Comparison of ENCODE assay signal across 13 mouse cellular contexts in the genomic region with DNA sequence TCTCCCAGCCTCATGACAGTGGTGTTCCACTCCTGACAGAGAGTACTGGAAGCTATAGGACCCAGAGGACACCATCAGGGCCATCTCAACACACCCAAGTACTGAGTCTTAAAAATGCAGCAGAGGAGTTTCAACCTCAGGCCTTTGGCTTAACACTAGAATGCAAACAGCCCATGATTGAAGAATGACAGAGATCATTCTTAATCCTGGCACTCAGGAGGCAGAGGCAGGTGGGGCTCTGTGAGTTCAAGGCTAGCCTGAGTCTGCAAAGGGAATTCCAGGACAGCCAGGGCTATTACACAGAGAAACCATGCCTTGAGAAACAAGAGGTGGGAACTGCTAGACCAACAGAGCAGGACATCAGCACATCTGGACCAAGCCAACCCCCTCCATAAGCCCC. TPM values are rescaled to one million over a fixed set of nuclear protein-coding genes. Genes with fewer than 3 reads are reported as not detected.
DNase-seq lines count a peak whose midpoint lies in the region; ATAC-seq and TF ChIP-seq lines count a peak whose summit lies in the region.
"Had no signal": no experiment of that assay in that cellular context is flagged by ENCODE, and none has a peak within 500 bp of the region (broad histone marks: within the 10 kb centered on the region; RNA-seq: fewer than 3 reads in every experiment).

No protein-coding gene starts in this region.

- H3K4me1 ChIP-seq in heart, adult 2 months (ENCODE audit: control insufficient read depth, insufficient read depth, low read length), result peaks cover 18% of the 10 kb centered on the region
- H3K4me1 ChIP-seq in embryonic fibroblast, embryonic 13.5 days (ENCODE audit: control insufficient read depth, insufficient read depth, low read length), result peaks cover 7% of the 10 kb centered on the region
- peaks cover 26% of the 10 kb centered on the region for H3K4me1 ChIP-seq in midbrain, embryonic 15.5 days

- ATAC-seq in midbrain, embryonic 15.5 days (replicated peaks), result no peak
- no peak for ATAC-seq in monocyte, adult 5-6 weeks (replicated peaks; ENCODE audit: insufficient number of reproducible peaks, low FRiP score, low TSS enrichment, poor library complexity, severe bottlenecking)

- DNase-seq in heart, adult 2 months, result no peak
- no peak for DNase-seq in heart, adult 18-20 months
- DNase-seq in left cerebral cortex, adult 2 months (ENCODE audit: extremely low spot score in 1 of 2, low spot score in 2 of 2), result no peak
- DNase-seq in left cerebral cortex, postnatal 25 days (ENCODE audit: low spot score in 2 of 2), result no peak
- no peak for DNase-seq in cerebellum, adult 9-11 months
- DNase-seq: B cell, adult 2 months had no signal

- H3K27ac ChIP-seq in heart, adult 2 months, result peak overlapping the region; percentile 84
- peak overlapping the region; percentile 69 for H3K27ac ChIP-seq in left cerebral cortex, adult 2 months
- H3K27ac ChIP-seq in embryonic fibroblast, embryonic 13.5 days (ENCODE audit: insufficient read depth, low read length), result peak overlapping the region; percentile 28; the same call in 1 of the 2 replicates
- peak overlapping the region; percentile 39; the same call in 1 of the 2 replicates for H3K27ac ChIP-seq in midbrain, embryonic 15.5 days

- no peak overlapping the region for H3K4me2 ChIP-seq in midbrain, embryonic 15.5 days
- H3K4me2 ChIP-seq: liver, embryonic 11.5 days had no signal

- no peak for TF ChIP-seq EP300 in heart, adult 2 months (IDR thresholded peaks at IDR 0.05; ENCODE audit: insufficient read depth, low read depth, low read length)

- no peak for TF ChIP-seq CTCF in heart, adult 2 months (IDR thresholded peaks at IDR 0.05)
- no peak for TF ChIP-seq CTCF in left cerebral cortex, adult 2 months (IDR thresholded peaks at IDR 0.05)
- TF ChIP-seq CTCF in embryonic fibroblast, embryonic 13.5 days (IDR thresholded peaks at IDR 0.05; ENCODE audit: borderline replicate concordance, insufficient read depth, low read length), result no peak

- H3K9me3 ChIP-seq in midbrain, embryonic 15.5 days, result no peaks in the 10 kb centered on the region

- no peak overlapping the region for H3K4me3 ChIP-seq in heart, adult 2 months
- no peak overlapping the region for H3K4me3 ChIP-seq in left cerebral cortex, adult 2 months
- H3K4me3 ChIP-seq in embryonic fibroblast, embryonic 13.5 days (ENCODE audit: insufficient read depth, low read length), result no peak overlapping the region
- no peak overlapping the region for H3K4me3 ChIP-seq in midbrain, embryonic 15.5 days

- intact Hi-C loops in heart, adult 2 months (cut with DNase I), result loop anchor here (1.0 to 10.0 kb wide), 4 partner anchors 137 to 565 kb away; partner anchors contain the start of genes Gstz1 and Pomt2
- intact Hi-C loops in left cerebral cortex, adult 2 months (cut with DNase I), result loop anchor here (1.0 to 10.0 kb wide), 4 partner anchors 155 to 375 kb away; partner anchors contain the start of genes Gstz1 and Pomt2
- intact Hi-C loops in left cerebral cortex, postnatal 25 days (cut with DNase I), result loop anchor here (1.0 to 10.0 kb wide), 4 partner anchors 53 to 375 kb away; partner anchors contain the start of genes Gstz1 and Pomt2

- H3K79me2 ChIP-seq in heart, adult 2 months (replicated peaks; ENCODE audit: control insufficient read depth, insufficient read depth, low read length), result no peaks in the 10 kb centered on the region

- TF ChIP-seq POLR2A in heart, adult 2 months (IDR thresholded peaks at IDR 0.05; ENCODE audit: insufficient read depth, low read depth, low read length), result no peak
- TF ChIP-seq POLR2A in embryonic fibroblast, embryonic 13.5 days (IDR thresholded peaks at IDR 0.05; ENCODE audit: low read depth, low read length), result no peak

- H3K27me3 ChIP-seq in heart, adult 2 months (ENCODE audit: control insufficient read depth, insufficient read depth, low read length), result no peaks in the 10 kb centered on the region
- no peaks in the 10 kb centered on the region for H3K27me3 ChIP-seq in midbrain, embryonic 15.5 days (replicated peaks)

- no peak overlapping the region for H3K9ac ChIP-seq in heart, adult 2 months (ENCODE audit: low read depth, low read length)
- H3K9ac ChIP-seq in midbrain, embryonic 15.5 days, result no peak overlapping the region

- 0 out of 2 replicates have a peak, but pooled peaks cover 5% of the 10 kb centered on the region for H3K36me3 ChIP-seq in heart, adult 2 months (ENCODE audit: control insufficient read depth, insufficient read depth, low read length)
- no peaks in the 10 kb centered on the region for H3K36me3 ChIP-seq in midbrain, embryonic 15.5 days (replicated peaks)

RNA-seq across cellular contexts. Expression of gene Lrrc74a, which starts 35.6 kb away (rescaled TPM):
- not detected for total RNA-seq in heart, adult 2 months (2021)
- not detected in 2 replicates for polyA plus RNA-seq in heart, adult 2 months (2012; rRNA removed)
- total RNA-seq in heart, adult 18-20 months (2021), result not detected
- total RNA-seq in left cerebral cortex, adult 2 months (2021), result not detected
- total RNA-seq in left cerebral cortex, postnatal 25 days (2021), result not detected
- not detected in 2 replicates for polyA plus RNA-seq in embryonic fibroblast, embryonic 13.5 days (2011; ENCODE audit: insufficient read length, low read depth, missing spikeins)
- polyA plus RNA-seq in midbrain, embryonic 15.5 days (2015; fragmentation: Nextera tagmentation; extraction: Ambion mirVana), result not detected in 2 replicates
- not detected in 3 replicates for total RNA-seq in monocyte, adult 5-6 weeks (2017)
- total RNA-seq: adrenal gland, postnatal 36 days had no signal
- polyA plus RNA-seq: cerebellum, adult 2 months; large intestine, adult 2 months; liver, embryonic 11.5 days had no signal

RNA-seq across cellular contexts. Expression of gene Angel1, which starts 43.6 kb away (rescaled TPM):
- total RNA-seq in heart, adult 2 months (2021), result 1 to 10 TPM; 2.7 to 3.5 TPM
- polyA plus RNA-seq in heart, adult 2 months (2012; rRNA removed), result 6.1 and 7.4 TPM in 2 replicates
- 1 to 10 TPM; 3.0 to 3.2 TPM for total RNA-seq in heart, adult 18-20 months (2021)
- total RNA-seq in left cerebral cortex, adult 2 months (2021), result 1 to 10 TPM; 6.5 TPM
- total RNA-seq in left cerebral cortex, postnatal 25 days (2021), result 10 to 100 TPM in 1 of 2 experiments, 1 to 10 TPM in 1; 8.9 to 12.4 TPM
- polyA plus RNA-seq in embryonic fibroblast, embryonic 13.5 days (2011; ENCODE audit: insufficient read length, low read depth, missing spikeins), result 2.1 and 2.3 TPM in 2 replicates
- 11.5 and 12.8 TPM in 2 replicates for polyA plus RNA-seq in midbrain, embryonic 15.5 days (2015; fragmentation: Nextera tagmentation; extraction: Ambion mirVana)
- 1.4 to 2.0 TPM (median 1.6 TPM) in 3 replicates for total RNA-seq in monocyte, adult 5-6 weeks (2017)

Comparison
In these comparisons a context has a peak if more than half of its experiments do, and no peak if none do; other contexts are left out.
1. H3K27ac ChIP-seq: peak in every context shown above with its lines; median percentile 84 in heart, adult 2 months; 69 in left cerebral cortex, adult 2 months; 39 in midbrain, embryonic 15.5 days; 28 in embryonic fibroblast, embryonic 13.5 days.